Mouse (Mus musculus): Measurements from ENCODE around the gene Selenov.

GRCm38 (mm10) chr7:28298837-28299625, 8.0 kb upstream of the Selenov start:
- no peak for TF ChIP-seq E2F4 (IDR thresholded peaks at IDR 0.05; ENCODE audit: borderline replicate concordance, low read depth, low read length)
- no peak for TF ChIP-seq CHD1 (IDR thresholded peaks at IDR 0.05; ENCODE audit: low read depth, low read length)
- peak; percentile 53 to 92 (median 57) for TF ChIP-seq CTCF (IDR thresholded peaks at IDR 0.05 in 2 of 3, conservative IDR thresholded peaks at IDR 0.05 in 1 of 3; ENCODE audit: control insufficient read depth in 1 of 3, insufficient read depth in 1 of 3, low read depth in 2 of 3, low read length in 3 of 3, poor library complexity in 1 of 3, severe bottlenecking in 1 of 3)
- TF ChIP-seq BHLHE40 (IDR thresholded peaks at IDR 0.05; ENCODE audit: borderline replicate concordance, low read depth, low read length): no peak
- no peak for TF ChIP-seq MAX (IDR thresholded peaks at IDR 0.05; ENCODE audit: low read length)
- TF ChIP-seq GATA1 (IDR thresholded peaks at IDR 0.05; ENCODE audit: low read depth, low read length): no peak

Measured in MEL (cell line).